26 mouse cellular contexts compared by ENCODE assay signal in genomic region chr17:34556406-34556805, GRCm38 (mm10). TPM values are rescaled to one million over a fixed set of nuclear protein-coding genes. Genes with fewer than 3 reads are reported as not detected.
DNase-seq lines count a peak whose midpoint lies in the region; ATAC-seq lines count a peak whose summit lies in the region.
"Had no signal": no experiment of that assay in that cellular context is flagged by ENCODE, and none has a peak within 500 bp of the region (broad histone marks: within the 10 kb centered on the region; RNA-seq: fewer than 3 reads in every experiment).

No protein-coding gene starts in this region.

- ATAC-seq in monocyte, adult 5-6 weeks (replicated peaks; ENCODE audit: insufficient number of reproducible peaks, low FRiP score, low TSS enrichment, poor library complexity, severe bottlenecking) = 0 out of 2 replicates have a peak, but pooled peaks have one; percentile 7
- ATAC-seq in liver, embryonic 12.5 days = no peak
- ATAC-seq: forebrain, embryonic 14.5 days; forebrain, embryonic 16.5 days had no signal

- no peak overlapping the region for H3K4me2 ChIP-seq in liver, embryonic 12.5 days
- H3K4me2 ChIP-seq: embryonic facial prominence, embryonic 12.5 days had no signal

- H3K36me3 ChIP-seq in liver, embryonic 12.5 days = no peaks in the 10 kb centered on the region
- H3K36me3 ChIP-seq: embryonic facial prominence, embryonic 10.5 days; embryonic facial prominence, embryonic 12.5 days had no signal

- DNase-seq in adrenal gland, adult 2 months = peak; percentile 45
- no peak for DNase-seq in adrenal gland, adult 8-10 months
- peak; percentile 80 for DNase-seq in heart, adult 11 months
- no peak for DNase-seq in heart, adult 9 months (ENCODE audit: low spot score in 2 of 2)
- no peak for DNase-seq in cerebellum, adult 8-10 months
- DNase-seq: adrenal gland, postnatal 14 days; cerebellum, adult 11 months; cerebellum, adult 18-20 months; cerebellum, adult 9-10 months; cerebellum, postnatal 10 days; cerebellum, postnatal 25 days had no signal

- peak overlapping the region; percentile 94 for H3K27ac ChIP-seq in brown adipose tissue, adult 24 weeks (replicated peaks; ENCODE audit: low read depth, low read length)
- H3K27ac ChIP-seq in liver, embryonic 12.5 days = no peak overlapping the region
- H3K27ac ChIP-seq: embryonic facial prominence, embryonic 10.5 days; embryonic facial prominence, embryonic 12.5 days had no signal

- 58% methylated on average over 8 of the region's 8 CpGs for WGBS in liver, embryonic 12.5 days (ENCODE audit: insufficient replicate concordance)

- no peaks in the 10 kb centered on the region for H3K9me3 ChIP-seq in liver, embryonic 12.5 days (replicated peaks)
- H3K9me3 ChIP-seq: embryonic facial prominence, embryonic 10.5 days; embryonic facial prominence, embryonic 12.5 days had no signal

- H3K4me3 ChIP-seq in brown adipose tissue, adult 24 weeks (ENCODE audit: insufficient read depth, low read depth, low read length) = no peak overlapping the region
- H3K4me3 ChIP-seq in liver, embryonic 12.5 days = no peak overlapping the region
- H3K4me3 ChIP-seq: embryonic facial prominence, embryonic 10.5 days; embryonic facial prominence, embryonic 12.5 days had no signal

- peaks cover 24% of the 10 kb centered on the region for H3K4me1 ChIP-seq in brown adipose tissue, adult 24 weeks (ENCODE audit: control insufficient read depth, insufficient read depth, insufficient read length, low read length)
- peaks cover 16% of the 10 kb centered on the region for H3K4me1 ChIP-seq in liver, embryonic 12.5 days
- H3K4me1 ChIP-seq: embryonic facial prominence, embryonic 12.5 days had no signal

- H3K27me3 ChIP-seq in liver, embryonic 12.5 days (replicated peaks) = peaks cover 44% of the 10 kb centered on the region
- H3K27me3 ChIP-seq: embryonic facial prominence, embryonic 12.5 days had no signal

- H3K9ac ChIP-seq in liver, embryonic 12.5 days = no peak overlapping the region
- H3K9ac ChIP-seq: embryonic facial prominence, embryonic 12.5 days had no signal

RNA-seq across cellular contexts. Expression of gene Notch4, which starts 7.7 kb away (rescaled TPM):
- total RNA-seq in adrenal gland, adult 2 months (2021) = 10 to 100 TPM; 22.1 to 24.6 TPM
- 78.6 and 90.4 TPM in 2 replicates for polyA plus RNA-seq in adrenal gland, adult 2 months (2012; rRNA removed)
- total RNA-seq in adrenal gland, adult 8-10 months (2022) = 10 to 100 TPM; 25.8 to 39.8 (median 36.6) TPM
- polyA plus RNA-seq in brown adipose tissue, adult 24 weeks (2012; ENCODE audit: insufficient read depth, insufficient read length, missing spikeins) = 3.8 and 8.8 TPM in 2 replicates
- total RNA-seq in monocyte, adult 5-6 weeks (2017) = 0.29 to 0.48 TPM in 2 of 3 replicates, not detected in the other
- polyA plus RNA-seq in liver, embryonic 12.5 days (2016; fragmentation: Nextera tagmentation; extraction: Ambion mirVana) = 1.7 and 2.0 TPM in 2 replicates

RNA-seq across cellular contexts. Expression of gene Gpsm3, which starts 33.2 kb away (rescaled TPM):
- total RNA-seq in adrenal gland, adult 2 months (2021) = 1 to 10 TPM; 4.3 to 7.4 TPM
- 8.0 and 10.0 TPM in 2 replicates for polyA plus RNA-seq in adrenal gland, adult 2 months (2012; rRNA removed)
- total RNA-seq in adrenal gland, adult 8-10 months (2022) = 1 to 10 TPM; 4.7 to 7.9 (median 6.4) TPM
- 3.3 and 7.5 TPM in 2 replicates for polyA plus RNA-seq in brown adipose tissue, adult 24 weeks (2012; ENCODE audit: insufficient read depth, insufficient read length, missing spikeins)
- total RNA-seq in monocyte, adult 5-6 weeks (2017) = 64.4 to 104 TPM (median 95.5 TPM) in 3 replicates
- polyA plus RNA-seq in liver, embryonic 12.5 days (2016; fragmentation: Nextera tagmentation; extraction: Ambion mirVana) = 10.7 and 11.0 TPM in 2 replicates

RNA-seq across cellular contexts. Expression of gene Pbx2, which starts 34.7 kb away (rescaled TPM):
- total RNA-seq in adrenal gland, adult 2 months (2021) = 10 to 100 TPM; 35.2 to 42.7 TPM
- polyA plus RNA-seq in adrenal gland, adult 2 months (2012; rRNA removed) = 43.4 and 45.6 TPM in 2 replicates
- 10 to 100 TPM; 30.8 to 55.5 (median 44.0) TPM for total RNA-seq in adrenal gland, adult 8-10 months (2022)
- polyA plus RNA-seq in brown adipose tissue, adult 24 weeks (2012; ENCODE audit: insufficient read depth, insufficient read length, missing spikeins) = 19.9 and 35.5 TPM in 2 replicates
- total RNA-seq in monocyte, adult 5-6 weeks (2017) = 26.8 to 34.9 TPM (median 30.9 TPM) in 3 replicates
- polyA plus RNA-seq in liver, embryonic 12.5 days (2016; fragmentation: Nextera tagmentation; extraction: Ambion mirVana) = 6.9 and 8.3 TPM in 2 replicates

RNA-seq across cellular contexts. Expression of gene Btnl6, which starts 39.3 kb away (rescaled TPM):
- not detected for total RNA-seq in adrenal gland, adult 2 months (2021)
- polyA plus RNA-seq in adrenal gland, adult 2 months (2012; rRNA removed) = not detected in 2 replicates
- total RNA-seq in adrenal gland, adult 8-10 months (2022) = not detected
- not detected in 2 replicates for polyA plus RNA-seq in brown adipose tissue, adult 24 weeks (2012; ENCODE audit: insufficient read depth, insufficient read length, missing spikeins)
- total RNA-seq in monocyte, adult 5-6 weeks (2017) = not detected in 3 replicates
- polyA plus RNA-seq in liver, embryonic 12.5 days (2016; fragmentation: Nextera tagmentation; extraction: Ambion mirVana) = not detected in 2 replicates
- total RNA-seq: adrenal gland, postnatal 14 days; adrenal gland, postnatal 4 days; ES-E14; MEL had no signal
- polyA plus RNA-seq: C2C12; cortical plate, adult 2 months; embryonic facial prominence, embryonic 10.5 days; embryonic facial prominence, embryonic 12.5 days; embryonic facial prominence, embryonic 14.5 days; forebrain, embryonic 11.5 days; forebrain, embryonic 14.5 days; forebrain, embryonic 16.5 days; frontal cortex, adult 2 months had no signal

RNA-seq across cellular contexts. Expression of gene Ager, which starts 41.3 kb away (rescaled TPM):
- total RNA-seq in adrenal gland, adult 2 months (2021) = under 1 TPM; 0.84 to 0.86 TPM
- 1.3 and 1.5 TPM in 2 replicates for polyA plus RNA-seq in adrenal gland, adult 2 months (2012; rRNA removed)
- total RNA-seq in adrenal gland, adult 8-10 months (2022) = 1 to 10 TPM in 3 of 4 experiments, under 1 TPM in 1; 0.52 to 2.4 (median 1.4) TPM
- not detected in 2 replicates for polyA plus RNA-seq in brown adipose tissue, adult 24 weeks (2012; ENCODE audit: insufficient read depth, insufficient read length, missing spikeins)
- 3.7 to 7.3 TPM (median 5.1 TPM) in 3 replicates for total RNA-seq in monocyte, adult 5-6 weeks (2017)
- 1.3 and 1.5 TPM in 2 replicates for polyA plus RNA-seq in liver, embryonic 12.5 days (2016; fragmentation: Nextera tagmentation; extraction: Ambion mirVana)

Comparison
In these comparisons a context has a peak if more than half of its experiments do, and no peak if none do; other contexts are left out.
1. DNase-seq: peak in adrenal gland, adult 2 months (single experiment) and heart, adult 11 months (single experiment); none in adrenal gland, adult 8-10 months (single experiment), heart, adult 9 months (0 of 2) and cerebellum, adult 8-10 months (single experiment).
2. RNA of gene Notch4, which starts 7.7 kb away (total RNA-seq): 25.8 to 39.8 TPM in adrenal gland, adult 8-10 months and 22.1 to 24.6 TPM in adrenal gland, adult 2 months; 0.29 to 0.48 TPM in monocyte, adult 5-6 weeks; every median in the first group is over 10 times any median in the second.